Mouse (Mus musculus): ENCODE data around the gene Nck2.

- TF ChIP-seq CTCF (IDR thresholded peaks at IDR 0.05; ENCODE audit: borderline replicate concordance, extremely low read depth, insufficient read depth, insufficient read length), result no peak
- no peak for TF ChIP-seq POLR2A (IDR thresholded peaks at IDR 0.05; ENCODE audit: borderline replicate concordance, extremely low read depth, insufficient read depth, insufficient read length, poor library complexity, severe bottlenecking)
These were observed 122.4 kb downstream of the Nck2 start for GRCm38 (mm10) chr1:43566677-43567377.
